Comparison of ENCODE assay signal across 19 mouse cellular contexts in genomic region chr5:111367937-111368517, GRCm38 (mm10). TPM values are rescaled to one million over a fixed set of nuclear protein-coding genes. Genes with fewer than 3 reads are reported as not detected.
A peak's percentile ranks its signal among the peaks of the same experiment; 100 is the strongest.
DNase-seq lines count a peak whose midpoint lies in the region; ATAC-seq lines count a peak whose summit lies in the region.
"Had no signal": no experiment of that assay in that cellular context is flagged by ENCODE, and none has a peak within 500 bp of the region (broad histone marks: within the 10 kb centered on the region; RNA-seq: fewer than 3 reads in every experiment).

No protein-coding gene starts in this region.

- H3K27me3 ChIP-seq in forebrain, embryonic 11.5 days (ENCODE audit: control insufficient read depth, insufficient read depth, low read length): no peaks in the 10 kb centered on the region
- no peaks in the 10 kb centered on the region for H3K27me3 ChIP-seq in hindbrain, embryonic 10.5 days (ENCODE audit: insufficient read depth, poor library complexity, severe bottlenecking)
- H3K27me3 ChIP-seq in midbrain, embryonic 11.5 days (ENCODE audit: control insufficient read depth, insufficient read depth, low read length): no peaks in the 10 kb centered on the region
- no peaks in the 10 kb centered on the region for H3K27me3 ChIP-seq in neural tube, embryonic 14.5 days (ENCODE audit: control insufficient read depth, insufficient read depth, low read length)
- H3K27me3 ChIP-seq: limb, embryonic 15.5 days had no signal

- no peak for ATAC-seq in forebrain, embryonic 11.5 days (replicated peaks; ENCODE audit: low FRiP score)
- peak; percentile 54; the same call in 1 of the 2 replicates for ATAC-seq in midbrain, embryonic 11.5 days (ENCODE audit: low FRiP score)
- ATAC-seq in neural tube, embryonic 14.5 days (ENCODE audit: low read depth): no peak
- ATAC-seq: intestine, embryonic 16.5 days; liver, postnatal 0 days had no signal

- H3K9me3 ChIP-seq in forebrain, embryonic 11.5 days (ENCODE audit: control insufficient read depth, low read length): no peaks in the 10 kb centered on the region
- H3K9me3 ChIP-seq in hindbrain, embryonic 10.5 days: no peaks in the 10 kb centered on the region
- no peaks in the 10 kb centered on the region for H3K9me3 ChIP-seq in midbrain, embryonic 11.5 days (ENCODE audit: control insufficient read depth, low read length)
- no peaks in the 10 kb centered on the region for H3K9me3 ChIP-seq in neural tube, embryonic 14.5 days (ENCODE audit: control insufficient read depth, low read length)
- H3K9me3 ChIP-seq: G1E; limb, embryonic 15.5 days had no signal

- peaks cover 7% of the 10 kb centered on the region; the same call in 1 of the 2 replicates for H3K36me3 ChIP-seq in forebrain, embryonic 11.5 days (ENCODE audit: control insufficient read depth, insufficient read depth, low read length)
- H3K36me3 ChIP-seq in hindbrain, embryonic 10.5 days: peaks cover 83% of the 10 kb centered on the region
- H3K36me3 ChIP-seq in midbrain, embryonic 11.5 days (ENCODE audit: control insufficient read depth, insufficient read depth, low read length): peaks cover 10% of the 10 kb centered on the region
- peaks cover 24% of the 10 kb centered on the region for H3K36me3 ChIP-seq in neural tube, embryonic 14.5 days (ENCODE audit: control insufficient read depth, insufficient read depth, low read length)

- peaks cover 20% of the 10 kb centered on the region; the same call in 1 of the 2 replicates for H3K4me1 ChIP-seq in forebrain, embryonic 11.5 days (replicated peaks; ENCODE audit: control insufficient read depth, insufficient read depth, low read length)
- peaks cover 21% of the 10 kb centered on the region for H3K4me1 ChIP-seq in hindbrain, embryonic 10.5 days (replicated peaks)
- peaks cover 15% of the 10 kb centered on the region for H3K4me1 ChIP-seq in midbrain, embryonic 11.5 days (ENCODE audit: control insufficient read depth, insufficient read depth, low read length)
- H3K4me1 ChIP-seq in neural tube, embryonic 14.5 days (ENCODE audit: control insufficient read depth, insufficient read depth, low read length): peaks cover 35% of the 10 kb centered on the region

- peak overlapping the region; percentile 54; the same call in 1 of the 2 replicates for H3K27ac ChIP-seq in forebrain, embryonic 11.5 days (ENCODE audit: low read depth, low read length)
- H3K27ac ChIP-seq in hindbrain, embryonic 10.5 days: peak overlapping the region; percentile 81
- peak overlapping the region; percentile 90 for H3K27ac ChIP-seq in midbrain, embryonic 11.5 days (ENCODE audit: low read depth, low read length)
- H3K27ac ChIP-seq in neural tube, embryonic 14.5 days (ENCODE audit: low read depth, low read length): peak overlapping the region; percentile 72
- H3K27ac ChIP-seq: limb, embryonic 15.5 days had no signal

- WGBS in forebrain, embryonic 11.5 days: 58% methylated on average over 11 of the region's 11 CpGs
- WGBS in hindbrain, embryonic 10.5 days: 83% methylated on average over 11 of the region's 11 CpGs
- 50% methylated on average over 11 of the region's 11 CpGs for WGBS in midbrain, embryonic 11.5 days
- 38% methylated on average over 11 of the region's 11 CpGs for WGBS in neural tube, embryonic 14.5 days

- H3K9ac ChIP-seq in forebrain, embryonic 11.5 days (ENCODE audit: low read length): no peak overlapping the region; the same call in 1 of the 2 replicates
- peak overlapping the region; percentile 27; the same call in 1 of the 2 replicates for H3K9ac ChIP-seq in midbrain, embryonic 11.5 days (ENCODE audit: low read length)
- no peak overlapping the region for H3K9ac ChIP-seq in neural tube, embryonic 14.5 days (replicated peaks; ENCODE audit: low read depth, low read length)
- H3K9ac ChIP-seq: limb, embryonic 15.5 days; liver, postnatal 0 days had no signal

- H3K4me2 ChIP-seq in forebrain, embryonic 11.5 days (ENCODE audit: low read depth, low read length, severe bottlenecking): no peak overlapping the region
- no peak overlapping the region for H3K4me2 ChIP-seq in midbrain, embryonic 11.5 days
- no peak overlapping the region; the same call in 1 of the 2 replicates for H3K4me2 ChIP-seq in neural tube, embryonic 14.5 days (ENCODE audit: low read depth, low read length)
- H3K4me2 ChIP-seq: limb, embryonic 15.5 days had no signal

- no peak for DNase-seq in forebrain, embryonic 11.5 days (ENCODE audit: low spot score)
- no peak for DNase-seq in hindbrain, embryonic 10.5 days (ENCODE audit: low spot score)
- peak; percentile 87 for DNase-seq in midbrain, embryonic 11.5 days (ENCODE audit: low spot score, missing footprints)
- DNase-seq in gastrocnemius, adult 18-20 months (ENCODE audit: low spot score): no peak
- DNase-seq in spleen, adult 18-20 months: no peak
- DNase-seq in frontal cortex, postnatal 14 days (ENCODE audit: low spot score in 2 of 2): no peak
- DNase-seq in cerebellum, adult 11 months: no peak
- DNase-seq: adrenal gland, postnatal 10 days; cerebellum, adult 9-11 months; gastrocnemius, postnatal 14 days; kidney, postnatal 14 days; liver, postnatal 0 days; right cerebral cortex, postnatal 25 days had no signal

- no peak overlapping the region for H3K4me3 ChIP-seq in forebrain, embryonic 11.5 days (ENCODE audit: low read depth, low read length)
- H3K4me3 ChIP-seq in hindbrain, embryonic 10.5 days: no peak overlapping the region
- no peak overlapping the region for H3K4me3 ChIP-seq in midbrain, embryonic 11.5 days (ENCODE audit: low read depth, low read length)
- H3K4me3 ChIP-seq in neural tube, embryonic 14.5 days (ENCODE audit: low read depth, low read length): no peak overlapping the region
- H3K4me3 ChIP-seq: erythroblast, embryonic 14.5 days; limb, embryonic 15.5 days had no signal

RNA-seq across cellular contexts. Expression of gene Pitpnb, which starts 37.5 kb away (rescaled TPM):
- 129 and 132 TPM in 2 replicates for polyA plus RNA-seq in forebrain, embryonic 11.5 days (2014; fragmentation: Nextera tagmentation; extraction: Ambion mirVana)
- polyA plus RNA-seq in hindbrain, embryonic 10.5 days (2016; fragmentation: Nextera tagmentation; extraction: Ambion mirVana): 110 and 119 TPM in 2 replicates
- 118 and 136 TPM in 2 replicates for polyA plus RNA-seq in midbrain, embryonic 11.5 days (2014; fragmentation: Nextera tagmentation; extraction: Ambion mirVana)
- polyA plus RNA-seq in neural tube, embryonic 14.5 days (2014; fragmentation: Nextera tagmentation; extraction: Ambion mirVana): 109 and 113 TPM in 2 replicates
- 10 to 100 TPM; 21.1 to 22.0 TPM for total RNA-seq in gastrocnemius, adult 18-20 months (2021)

RNA-seq across cellular contexts. Expression of gene Mn1, which starts 49.1 kb away (rescaled TPM):
- polyA plus RNA-seq in forebrain, embryonic 11.5 days (2014; fragmentation: Nextera tagmentation; extraction: Ambion mirVana): 50.9 and 51.9 TPM in 2 replicates
- polyA plus RNA-seq in hindbrain, embryonic 10.5 days (2016; fragmentation: Nextera tagmentation; extraction: Ambion mirVana): 55.9 and 65.1 TPM in 2 replicates
- 42.0 and 46.2 TPM in 2 replicates for polyA plus RNA-seq in midbrain, embryonic 11.5 days (2014; fragmentation: Nextera tagmentation; extraction: Ambion mirVana)
- polyA plus RNA-seq in neural tube, embryonic 14.5 days (2014; fragmentation: Nextera tagmentation; extraction: Ambion mirVana): 18.6 and 19.2 TPM in 2 replicates
- total RNA-seq in gastrocnemius, adult 18-20 months (2021): 10 to 100 TPM; 34.5 to 75.8 TPM
- total RNA-seq: monocyte, adult 5-6 weeks had no signal
- polyA plus RNA-seq: G1E had no signal
